Mouse (Mus musculus) activated CD4-positive, CD25-positive, alpha-beta regulatory T cell, adult 4 months (primary cell): ENCODE results near the gene Tbxas1. TPM values are rescaled to one million over a fixed set of nuclear protein-coding genes. Genes with fewer than 3 reads are reported as not detected.

Experiments
- ATAC-seq: one replicate; pipeline ENCODE4 v1.8.0; 2017
- polyA plus RNA-seq, 2 experiments: library from polyadenylated mRNA; unstranded; fragments of 100-300 nt; shearing (Covaris generic); gene quantifications; one replicate each; pipeline ENCODE4 v1.2.1; 2017

Gene Tbxas1
- polyA plus RNA-seq, 2 experiments from 2014 or later = 0.12 to 0.13 TPM

- ATAC-seq = no peak
These were observed 130.2 kb downstream of the Tbxas1 start for GRCm38 (mm10) chr6:39005267-39005944.

DNA sequence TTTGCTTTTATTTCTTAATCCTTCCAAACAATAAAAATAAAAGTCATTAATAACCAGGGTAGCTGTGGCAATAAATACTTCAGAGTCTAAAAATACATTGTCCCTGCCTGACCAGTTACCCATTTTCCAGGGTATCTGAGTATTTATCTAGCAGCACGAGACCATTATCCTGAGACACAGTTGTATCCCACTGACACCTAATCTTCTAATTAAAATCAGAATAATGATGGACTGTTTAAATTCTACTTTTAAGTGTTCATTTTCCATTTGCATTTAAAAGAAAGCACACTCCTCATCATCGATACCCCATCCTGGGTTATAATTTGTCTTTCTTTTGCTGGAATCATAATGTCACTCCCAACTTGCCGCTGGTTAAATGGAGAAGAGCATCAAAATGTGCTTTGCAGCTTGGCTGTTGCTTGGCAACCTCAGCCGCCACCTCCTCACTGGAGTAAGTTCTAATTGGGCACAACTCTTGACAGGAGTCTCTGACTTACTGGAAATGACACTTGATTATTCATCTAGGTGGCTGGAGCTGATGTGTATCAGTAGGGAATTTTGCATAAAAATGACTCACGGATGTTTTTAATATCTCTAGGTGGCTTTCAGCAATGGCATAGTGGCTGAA lies 130.9 kb downstream of the Tbxas1 start:
- ATAC-seq = no peak

DNA sequence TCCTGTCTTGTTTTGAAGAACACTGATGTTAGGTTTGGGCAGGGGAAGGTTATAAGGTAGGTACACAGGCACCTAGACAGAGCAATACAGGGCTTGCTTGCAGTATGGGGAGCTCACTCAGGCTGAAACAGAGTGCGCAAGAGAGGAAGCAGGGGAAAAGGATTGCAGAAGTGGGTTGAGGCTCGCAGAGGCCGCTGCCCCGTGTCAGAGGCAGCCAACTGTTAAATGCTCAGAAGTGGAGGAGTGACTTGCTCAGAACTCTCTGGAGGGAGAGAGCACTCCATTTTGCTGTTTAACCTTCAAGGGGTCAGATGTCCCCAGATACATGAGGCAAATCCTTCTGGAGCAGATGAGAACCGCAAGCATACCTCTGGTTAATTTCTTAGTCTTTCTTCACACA lies 132.0 kb downstream of the Tbxas1 start:
- no peak for ATAC-seq

DNA sequence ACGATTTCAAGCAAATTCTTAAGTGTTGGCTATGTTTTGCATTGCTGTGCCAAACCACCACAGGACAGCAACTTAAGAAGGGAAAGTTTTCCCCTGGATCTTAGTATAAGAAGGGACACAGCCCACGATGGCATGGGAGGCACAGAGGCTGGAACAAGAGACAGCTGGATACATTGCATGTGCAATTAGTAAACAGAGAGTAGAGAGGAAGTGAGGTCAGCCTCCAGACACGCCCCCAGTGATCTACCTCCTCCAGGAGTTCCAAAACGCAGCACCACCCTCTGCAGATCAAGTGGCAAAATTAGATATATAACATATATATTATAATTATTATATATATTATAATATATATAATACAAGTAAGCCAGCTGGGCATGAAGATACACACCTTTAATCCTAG lies 132.9 kb downstream of the Tbxas1 start:
- no peak for ATAC-seq

DNA sequence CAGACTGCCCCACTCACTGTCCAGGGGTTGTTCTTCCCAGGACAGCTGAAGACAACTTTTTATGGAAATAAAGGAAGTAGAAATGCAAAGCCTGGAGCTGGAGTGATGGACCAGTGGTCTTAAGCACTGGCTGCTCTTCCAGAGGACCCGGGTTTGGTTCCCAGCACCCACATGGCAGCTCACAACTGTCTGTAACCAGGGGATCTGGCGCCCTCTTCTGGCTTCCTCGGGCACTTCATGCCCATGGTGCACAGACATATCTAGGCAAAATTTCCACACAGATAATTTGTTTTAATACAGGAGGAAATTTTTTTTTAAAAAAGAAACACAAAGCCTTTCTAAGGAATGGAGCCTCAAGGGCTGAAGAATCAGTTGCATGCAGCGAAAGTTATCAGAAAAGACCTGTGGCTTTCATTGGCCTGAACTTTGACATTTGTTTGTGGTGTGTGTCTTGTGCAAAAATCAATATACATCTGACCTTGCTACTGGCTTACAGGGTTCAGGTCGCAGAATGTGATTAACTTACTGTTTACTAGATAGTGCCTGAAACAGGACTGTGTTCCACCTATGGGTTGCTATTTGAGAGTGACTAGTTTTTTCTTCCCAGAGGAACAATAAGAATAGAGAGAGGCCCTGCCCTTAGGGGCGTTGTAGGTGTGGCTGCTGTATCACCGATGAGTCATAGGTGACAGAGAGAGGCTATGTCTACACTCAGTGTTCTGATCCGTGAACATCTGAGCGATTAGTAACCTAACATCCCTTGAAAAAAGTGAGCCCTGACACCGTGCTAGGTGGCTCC lies 138.0 kb downstream of the Tbxas1 start:
- no peak for ATAC-seq

DNA sequence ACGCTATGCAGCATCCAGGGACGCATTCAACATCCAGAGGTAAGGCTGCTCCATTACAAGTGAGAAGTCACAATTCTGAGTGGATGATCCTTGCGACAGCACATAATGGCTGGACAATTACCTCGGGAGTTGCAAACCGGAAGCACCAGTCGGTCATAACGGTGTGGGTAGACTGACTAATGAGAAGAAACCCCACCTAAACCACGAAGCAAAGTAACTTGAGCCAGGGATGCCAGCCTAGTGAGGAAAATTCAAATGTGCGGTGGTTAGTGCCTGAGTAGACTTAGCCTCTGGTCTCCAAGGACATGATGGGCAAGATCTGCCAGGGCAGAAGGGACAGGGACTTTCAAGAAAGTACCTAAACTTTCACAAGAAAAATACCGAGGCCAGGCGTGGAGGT lies 142.7 kb downstream of the Tbxas1 start:
- ATAC-seq = no peak

GRCm38 (mm10) chr6:39018805-39019204 lies 143.6 kb downstream of the Tbxas1 start:
- no peak for ATAC-seq

DNA sequence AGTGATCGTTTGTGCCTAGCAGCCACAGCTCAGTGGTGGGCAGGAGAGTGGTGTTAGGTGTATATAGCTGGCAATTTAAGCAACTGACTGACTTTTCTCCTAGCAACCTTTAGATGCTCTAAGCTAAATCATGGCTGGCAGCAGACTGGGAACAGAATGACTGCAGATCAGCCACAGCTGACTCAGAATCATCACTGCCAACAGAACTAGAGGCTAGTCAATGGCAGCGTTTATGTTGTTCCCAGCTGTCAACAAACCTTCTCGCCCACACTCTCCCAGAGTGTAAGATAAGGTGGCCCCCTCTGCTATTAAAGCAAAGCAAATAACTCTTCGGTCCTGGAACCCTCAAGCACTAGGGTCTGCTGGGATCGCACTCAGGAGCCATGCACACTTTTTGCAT lies 144.0 kb downstream of the Tbxas1 start:
- no peak for ATAC-seq

DNA sequence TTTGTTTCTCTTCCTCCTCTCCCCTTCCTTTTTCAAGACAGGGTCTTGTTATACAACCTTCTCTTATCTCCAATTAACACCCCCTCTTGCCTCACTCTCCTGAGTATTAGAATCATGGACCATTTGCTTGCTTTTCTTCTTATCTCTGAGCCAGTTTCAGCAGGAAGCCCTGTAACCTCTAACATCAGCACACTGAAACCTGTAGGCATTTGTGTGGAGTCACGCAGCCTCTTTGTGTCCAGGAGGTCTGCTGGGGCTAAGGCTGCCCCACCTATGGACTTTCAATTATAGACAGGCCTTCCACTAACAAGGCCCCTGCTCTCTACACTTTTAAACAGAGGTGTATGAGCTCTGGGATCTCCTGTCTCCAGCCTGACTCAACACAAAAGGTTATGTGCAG lies 146.7 kb downstream of the Tbxas1 start:
- ATAC-seq = no peak

- ATAC-seq = no peak
These were observed 147.4 kb downstream of the Tbxas1 start for GRCm38 (mm10) chr6:39022461-39023181.

DNA sequence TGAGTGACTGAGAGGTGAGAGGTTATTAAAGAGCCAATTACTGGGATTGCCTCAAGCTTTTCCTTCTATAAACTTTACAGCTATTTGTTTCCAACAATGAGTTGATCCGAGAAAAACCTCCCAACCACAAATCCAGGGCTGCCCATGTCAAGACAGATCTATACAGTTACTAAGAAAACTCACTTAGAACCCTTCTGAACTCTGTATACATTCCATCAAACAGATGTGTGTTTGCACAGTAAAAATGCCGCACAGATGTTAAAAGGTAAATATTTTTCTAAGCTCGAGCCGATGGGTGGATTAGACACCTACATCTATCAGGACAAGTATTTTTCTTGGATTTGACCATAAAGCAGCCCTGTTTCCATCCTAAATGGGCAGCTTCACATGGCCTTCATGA lies 149.4 kb downstream of the Tbxas1 start:
- ATAC-seq = no peak

DNA sequence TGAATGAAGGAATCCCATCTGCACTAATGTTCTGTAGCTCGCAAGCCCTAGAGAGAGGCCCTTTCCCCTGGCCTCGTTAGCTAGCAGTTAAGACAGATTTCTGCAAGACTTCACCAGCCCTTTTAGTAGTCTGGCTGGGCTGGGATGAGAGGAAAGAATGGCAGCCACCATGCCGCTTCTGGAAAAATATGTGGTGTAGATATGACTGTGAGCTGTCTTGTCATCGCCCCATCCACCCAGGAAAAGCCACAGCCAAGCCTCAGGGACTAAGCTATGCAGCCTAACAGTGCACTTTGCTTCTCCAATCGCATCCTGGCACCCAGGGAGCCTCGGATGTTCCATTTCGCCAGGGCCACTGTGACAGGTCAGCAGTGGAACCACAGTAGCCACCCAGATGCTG lies 149.8 kb downstream of the Tbxas1 start:
- no peak for ATAC-seq

GRCm38 (mm10) chr6:39030714-39031113 lies 155.5 kb downstream of the Tbxas1 start:
- no peak for ATAC-seq

GRCm38 (mm10) chr6:39033676-39034075 lies 158.5 kb downstream of the Tbxas1 start:
- no peak for ATAC-seq

DNA sequence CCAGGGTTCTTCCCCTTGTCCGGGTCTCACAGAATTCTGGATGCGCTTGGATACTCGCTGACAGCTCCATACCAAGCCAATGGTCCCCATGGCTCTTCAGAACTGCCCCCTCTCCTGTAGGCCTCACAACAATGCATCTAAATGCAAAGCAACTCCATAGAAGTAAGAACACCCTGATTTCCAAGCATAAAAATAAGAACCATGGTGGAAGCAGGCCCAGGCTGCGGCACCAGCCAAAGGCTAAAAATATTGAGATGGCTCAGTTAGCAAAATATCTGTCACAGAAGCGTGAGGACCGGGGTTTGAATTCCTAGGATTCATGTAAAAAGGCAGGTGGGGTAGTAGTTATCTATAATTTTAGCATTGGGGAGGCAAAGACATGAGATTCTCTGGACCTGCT lies 159.8 kb downstream of the Tbxas1 start:
- ATAC-seq = no peak

DNA sequence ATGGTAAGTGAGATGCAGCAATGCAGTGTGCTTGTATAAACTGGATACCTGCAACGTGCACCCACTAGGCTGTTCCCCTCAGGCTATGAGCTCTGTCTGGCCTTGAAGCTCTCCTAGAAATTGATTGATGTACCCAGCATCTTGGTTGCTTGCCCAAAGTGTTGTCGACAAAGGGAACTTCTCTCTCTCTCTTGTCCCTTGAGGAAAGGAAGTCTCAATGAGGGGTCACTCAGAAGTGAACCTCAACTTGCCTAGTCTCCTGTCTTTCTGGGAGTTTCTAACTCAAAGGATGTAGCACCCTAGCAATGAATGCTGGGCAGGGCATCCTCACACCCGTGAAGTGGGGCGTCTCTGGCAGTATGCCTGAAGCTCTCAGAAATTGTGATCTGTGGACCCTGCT lies 161.0 kb downstream of the Tbxas1 start:
- no peak for ATAC-seq

DNA sequence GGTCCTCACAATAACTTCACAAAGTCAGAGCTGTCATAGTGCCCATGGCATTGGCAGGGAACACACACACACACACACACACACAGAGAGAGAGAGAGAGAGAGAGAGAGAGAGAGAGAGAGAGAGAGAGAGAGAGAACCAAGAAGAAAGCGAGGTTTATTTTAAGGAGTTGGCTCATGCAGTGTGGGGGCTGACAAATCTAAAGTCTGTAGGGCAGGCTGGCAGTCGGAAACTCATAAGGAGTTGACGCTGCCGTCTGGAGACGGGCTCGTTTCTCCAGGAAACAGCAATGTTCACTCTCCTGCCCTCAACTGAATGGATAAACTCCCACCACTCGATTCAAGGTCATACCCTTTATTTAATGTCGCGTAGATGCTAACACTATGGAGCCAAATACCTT lies 165.2 kb downstream of the Tbxas1 start:
- ATAC-seq = no peak

DNA sequence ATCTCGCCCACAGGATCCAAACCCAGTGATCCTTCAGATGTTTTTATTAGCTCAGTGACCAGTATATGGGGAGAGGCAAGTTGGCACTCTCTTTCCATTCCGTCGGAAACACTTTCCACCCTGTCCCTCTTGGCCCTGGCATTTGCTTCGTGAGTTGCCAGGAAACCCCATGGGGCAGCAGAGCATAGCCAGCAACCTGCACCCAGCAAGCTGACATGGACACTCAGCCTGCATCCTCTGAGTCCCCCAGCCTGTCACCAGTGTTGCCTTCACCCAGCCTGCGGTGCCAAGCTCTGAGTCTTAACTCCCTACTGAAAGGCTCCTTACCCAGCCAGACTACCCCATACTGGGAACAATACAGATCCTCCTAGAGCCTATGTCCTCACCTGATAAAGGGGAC lies 173.9 kb downstream of the Tbxas1 start:
- no peak for ATAC-seq

GRCm38 (mm10) chr6:39050836-39051235 lies 175.6 kb downstream of the Tbxas1 start:
- no peak for ATAC-seq

- no peak for ATAC-seq
These were observed 176.8 kb downstream of the Tbxas1 start for GRCm38 (mm10) chr6:39051799-39052556.

DNA sequence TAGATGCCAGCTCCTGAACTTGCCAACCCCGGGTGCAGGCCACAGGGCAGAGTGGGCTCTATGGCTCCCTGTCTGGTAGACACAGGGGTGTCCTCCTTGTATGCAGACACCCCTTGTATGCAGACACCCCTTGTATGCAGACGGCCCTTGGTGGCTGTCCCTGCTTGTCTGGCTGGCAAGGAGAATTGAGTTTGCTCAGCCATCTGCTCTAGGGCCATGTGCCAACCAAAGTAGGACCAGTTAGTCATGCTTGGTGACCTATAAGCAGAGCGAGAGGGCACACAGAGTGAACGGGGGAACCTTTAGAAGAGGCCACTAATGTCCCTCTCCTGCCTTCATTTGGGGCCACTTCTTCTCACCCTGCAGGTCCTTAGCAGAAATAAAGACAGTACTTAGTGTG lies 177.4 kb downstream of the Tbxas1 start:
- no peak for ATAC-seq

- ATAC-seq = no peak
These were observed 179.1 kb downstream of the Tbxas1 start for GRCm38 (mm10) chr6:39054206-39054864.
